Mouse (Mus musculus) megakaryocyte, embryonic 14.5 days (primary cell): Measurements from ENCODE around the gene Peli2. TPM values are rescaled to one million over a fixed set of nuclear protein-coding genes. Genes with fewer than 3 reads are reported as not detected.

ENCODE experiments used
- H3K27me3 ChIP-seq: replicated peaks from 2 replicates; pipeline ENCODE3; 2012; ENCODE audit warnings: inconsistent platforms
- H3K36me3 ChIP-seq: replicated peaks from 2 replicates; pipeline ENCODE3; 2012; ENCODE audit warnings: low read length, inconsistent platforms, mixed read lengths
- H3K4me1 ChIP-seq: 2 replicates; pipeline ENCODE4 v1.6.1; 2012; ENCODE audit warnings: inconsistent platforms
- H3K4me3 ChIP-seq: replicated peaks from 2 replicates; pipeline ENCODE3; 2012; ENCODE audit warnings: moderate library complexity, mild to moderate bottlenecking, inconsistent platforms
- H3K9me3 ChIP-seq: 2 replicates; pipeline ENCODE4 v1.6.1; 2012; ENCODE audit warnings: inconsistent platforms
- GATA1 ChIP-seq: IDR thresholded peaks from 3 replicates; pipeline ENCODE4 v1.6.1; 2012; ENCODE audit warnings: mixed read lengths, low read length, inconsistent platforms, borderline replicate concordance
- polyA plus RNA-seq: library from polyadenylated mRNA; stranded (reverse); fragments of >175 nt; gene quantifications from 2 replicates; pipeline ENCODE4 v1.2.3, GENCODE M21; 2012; ENCODE audit warnings: low replicate concordance; ENCODE audit not compliant: insufficient read depth

Gene Peli2
- polyA plus RNA-seq, 1 experiment = 2.8 TPM

DNA sequence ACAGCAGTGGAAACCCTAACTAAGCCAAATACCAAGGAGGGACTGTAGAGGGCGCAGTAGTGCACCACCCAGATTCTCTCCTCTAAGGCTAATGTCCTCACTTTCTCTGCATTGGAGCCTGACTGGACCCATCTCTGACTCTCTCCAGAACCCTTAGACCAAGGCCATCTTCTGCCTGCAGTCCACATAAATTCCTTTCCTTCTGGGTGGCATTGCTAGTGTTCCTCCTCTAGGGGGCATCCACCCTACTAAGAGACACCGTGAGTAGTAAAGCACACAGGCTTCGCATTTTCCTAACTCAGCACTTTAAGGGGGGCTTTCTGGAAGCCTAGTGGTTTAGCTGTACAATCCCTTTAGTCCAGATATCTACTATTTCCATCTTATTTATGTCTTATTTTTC, 207.1 kb downstream of the Peli2 start:
- Histone ChIP-seq H3K36me3 (no peaks in the 10 kb centered on the region), H3K4me3 (no peak overlapping the region), H3K9me3 (no peaks in the 10 kb centered on the region), H3K27me3 (no peaks in the 10 kb centered on the region), H3K4me1 (no peaks in the 10 kb centered on the region)
- TF ChIP-seq GATA1 = no peak

DNA sequence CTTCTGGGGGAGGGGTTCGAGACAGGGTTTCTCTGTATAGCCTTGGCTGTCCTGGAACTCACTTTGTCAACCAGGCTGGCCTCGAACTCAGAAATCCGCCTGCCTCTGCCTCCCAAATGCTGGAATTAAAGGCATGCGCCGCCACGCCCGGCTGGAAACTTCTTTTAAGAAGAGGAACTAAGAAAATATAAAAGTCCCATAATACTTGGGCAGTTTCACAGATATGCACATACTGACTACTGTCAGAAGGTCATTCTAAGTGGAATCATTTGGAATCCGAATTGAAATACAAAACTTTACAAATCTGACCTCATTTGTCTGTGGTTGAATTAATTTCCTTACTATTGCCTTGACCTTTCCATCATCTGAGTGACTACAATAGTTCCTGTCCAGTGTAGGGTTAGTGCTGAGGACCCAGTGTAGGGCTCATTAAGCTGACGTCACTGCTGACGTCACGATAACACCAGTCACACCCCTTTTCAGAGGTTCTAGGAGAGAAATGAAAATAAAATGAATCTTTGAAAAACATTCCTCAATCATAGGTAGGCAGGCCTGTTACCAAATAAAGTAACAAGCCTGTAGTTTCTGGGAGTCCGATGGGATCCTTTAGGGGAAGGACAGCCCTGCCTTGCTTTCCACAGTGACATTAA, 209.2 kb downstream of the Peli2 start:
- H3K36me3 ChIP-seq = no peaks in the 10 kb centered on the region
- peaks cover 2% of the 10 kb centered on the region for H3K27me3 ChIP-seq
- H3K4me3 ChIP-seq = no peak overlapping the region
- no peaks in the 10 kb centered on the region for H3K9me3 ChIP-seq
- TF ChIP-seq GATA1 = no peak
- no peaks in the 10 kb centered on the region for H3K4me1 ChIP-seq
